Mouse (Mus musculus): ENCODE results near the gene Mcat. TPM values are rescaled to one million over a fixed set of nuclear protein-coding genes. Genes with fewer than 3 reads are reported as not detected.
"Not testable (repeated sequence)": the region's sequence is repeated elsewhere in the genome, so short reads cannot be mapped to it uniquely, and the experiment has no call there.

Gene Mcat
- total RNA-seq, 2 experiments from 2014 or later = 29.3 to 30.5 TPM

DNA sequence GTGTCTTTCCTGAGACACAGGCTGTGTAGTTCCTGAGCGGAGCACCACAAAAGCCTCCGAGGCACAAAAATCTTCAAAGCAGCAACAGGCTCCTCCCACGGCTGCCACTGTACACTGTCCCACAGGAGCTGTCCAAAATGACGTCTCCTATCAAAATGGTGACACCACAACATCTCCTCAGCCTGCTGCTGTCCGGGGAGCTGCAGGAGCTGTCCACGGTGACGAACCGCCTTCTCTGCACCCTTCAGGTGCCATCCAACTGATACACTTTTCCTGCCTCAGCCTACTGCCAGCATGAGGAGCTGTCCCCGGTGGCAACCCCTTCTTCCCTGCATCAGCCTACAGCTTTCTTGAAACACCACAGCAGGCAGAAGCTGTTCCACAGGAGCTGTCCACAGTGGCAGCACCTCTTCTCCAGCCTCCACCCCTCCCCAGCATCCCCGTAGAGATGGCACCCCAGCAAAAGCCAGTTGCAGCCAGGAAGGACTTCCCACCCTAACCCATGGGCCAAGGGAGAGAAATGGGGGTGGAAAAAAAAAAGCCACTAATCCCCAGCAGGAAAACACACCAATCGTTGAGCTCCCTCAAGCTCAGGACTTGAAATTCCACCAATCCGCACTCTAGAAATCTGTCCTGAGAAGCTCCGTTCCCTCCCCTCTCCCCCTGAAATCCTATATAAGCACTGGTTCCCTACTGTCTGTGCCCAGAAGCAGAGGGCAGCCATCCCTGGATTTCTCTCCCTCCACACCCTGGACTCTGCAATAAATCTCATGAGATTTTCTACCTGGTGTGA lies 50.9 kb downstream of the Mcat start:
- DNase-seq (ENCODE audit: low spot score in 2 of 2) = no peak

DNA sequence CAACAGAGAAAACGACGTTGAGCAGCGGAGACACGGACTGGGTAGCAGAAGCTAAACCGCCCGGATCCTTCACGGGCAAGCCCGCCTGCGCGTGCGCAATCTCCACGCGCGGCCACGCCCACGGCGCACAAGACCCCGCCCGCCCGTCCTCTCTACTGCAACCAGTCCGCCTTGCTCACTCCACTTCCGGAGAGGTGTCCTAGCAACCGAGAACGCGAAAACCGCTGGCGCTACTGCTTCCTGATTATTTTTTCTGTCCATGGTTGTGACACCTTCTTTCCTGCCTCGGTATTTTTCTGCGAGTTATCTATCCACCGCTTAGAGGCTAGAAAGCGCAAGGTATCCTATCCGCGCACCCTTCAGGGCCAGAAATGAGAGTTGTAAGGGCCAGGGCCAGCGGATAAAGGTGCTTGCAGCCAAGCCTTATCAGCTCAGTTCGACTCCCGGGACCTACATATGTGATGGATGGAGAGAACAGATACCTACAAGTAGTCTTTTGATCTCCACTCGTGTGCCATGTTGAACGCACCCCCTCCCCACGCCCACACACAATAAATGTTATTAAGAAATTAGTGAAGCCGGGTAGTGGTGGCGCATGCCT lies 52.7 kb downstream of the Mcat start, which contains the start of gene Ttll1:
Gene Ttll1, minus strand, starts transcription at position 89 of the 601 bp plus-strand sequence.
- DNase-seq (ENCODE audit: low spot score in 2 of 2) = peak; percentile 87 to 96

DNA sequence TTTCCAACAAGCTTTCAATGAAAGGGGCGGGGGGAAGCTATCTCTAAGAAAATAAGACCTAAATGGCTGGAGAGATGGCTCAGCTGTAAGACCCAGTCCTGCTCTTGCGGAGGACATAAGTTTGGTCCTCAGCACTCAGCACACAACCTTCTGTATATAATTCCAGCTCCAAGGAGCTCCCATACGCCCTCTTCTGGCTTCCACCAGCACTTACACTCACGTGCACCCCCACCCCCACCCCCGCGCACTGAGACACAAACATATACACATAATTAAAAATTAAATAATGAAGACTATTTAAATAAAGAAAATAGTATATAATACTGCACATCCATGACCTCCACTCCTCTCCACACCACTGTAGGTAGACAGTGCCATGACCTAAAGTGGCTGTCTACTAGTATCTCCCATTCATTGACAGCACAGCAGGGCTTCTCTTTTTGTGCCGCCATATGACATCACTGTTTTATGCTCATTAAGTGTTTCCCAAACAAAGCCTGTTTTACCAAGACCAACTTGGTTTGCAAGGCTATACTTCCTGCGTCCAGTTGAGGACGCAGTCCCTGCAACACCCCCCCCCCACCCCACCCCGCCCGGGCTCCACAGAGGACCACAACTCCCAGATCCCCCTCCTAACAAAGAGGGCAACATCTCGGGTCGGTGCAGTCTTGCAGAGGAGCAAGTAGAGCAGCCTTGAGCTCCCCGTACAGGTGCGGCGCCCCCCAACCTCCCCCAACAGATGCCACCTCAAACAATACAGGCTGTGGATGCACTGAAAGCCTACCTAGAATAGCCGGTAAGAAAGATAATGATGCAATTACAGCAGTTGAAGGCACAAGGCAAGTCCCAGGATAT lies 53.4 kb downstream of the Mcat start:
- DNase-seq (ENCODE audit: low spot score in 2 of 2) = no peak

DNA sequence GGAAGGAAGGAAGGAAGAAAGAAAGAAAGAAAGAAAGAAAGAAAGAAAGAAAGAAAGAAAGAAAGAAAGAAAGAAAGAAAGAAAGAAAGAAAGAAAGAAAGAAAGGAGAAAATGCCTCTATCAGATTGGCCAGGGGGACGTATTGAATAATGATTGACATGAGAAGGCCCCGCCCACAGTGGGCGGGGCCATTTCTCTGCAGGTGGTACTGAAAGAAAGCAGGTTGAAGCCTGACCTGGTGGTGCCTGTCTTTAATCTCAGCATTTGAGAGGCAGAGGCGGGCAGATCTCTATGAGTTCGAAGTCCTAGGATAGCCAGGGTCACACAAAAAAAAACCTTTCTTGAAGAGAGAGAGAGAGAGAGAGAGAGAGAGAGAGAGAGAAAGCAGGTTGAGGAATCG lies 62.1 kb downstream of the Mcat start:
- not testable (repeated sequence) for DNase-seq (ENCODE audit: low spot score in 2 of 2)

DNA sequence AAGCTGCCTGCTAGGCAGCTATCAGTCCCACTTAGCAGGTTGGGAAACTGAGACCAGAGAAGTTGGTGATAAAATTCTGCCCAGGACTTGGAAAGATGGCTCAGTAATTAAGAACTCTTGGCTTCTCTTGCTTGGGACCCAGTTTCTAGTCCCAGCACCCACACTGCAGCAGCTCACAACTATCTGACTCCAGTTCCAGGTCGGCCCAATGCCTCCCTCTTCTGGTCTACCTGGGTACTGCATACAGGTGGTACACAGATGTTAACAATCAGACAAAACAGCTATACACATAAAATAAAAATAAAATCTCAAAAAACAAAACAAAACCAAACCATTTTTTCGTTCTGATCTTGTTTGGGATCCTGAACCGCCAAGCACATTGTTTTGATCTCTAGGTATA lies 63.2 kb downstream of the Mcat start:
- no peak for DNase-seq (ENCODE audit: low spot score in 2 of 2)

DNA sequence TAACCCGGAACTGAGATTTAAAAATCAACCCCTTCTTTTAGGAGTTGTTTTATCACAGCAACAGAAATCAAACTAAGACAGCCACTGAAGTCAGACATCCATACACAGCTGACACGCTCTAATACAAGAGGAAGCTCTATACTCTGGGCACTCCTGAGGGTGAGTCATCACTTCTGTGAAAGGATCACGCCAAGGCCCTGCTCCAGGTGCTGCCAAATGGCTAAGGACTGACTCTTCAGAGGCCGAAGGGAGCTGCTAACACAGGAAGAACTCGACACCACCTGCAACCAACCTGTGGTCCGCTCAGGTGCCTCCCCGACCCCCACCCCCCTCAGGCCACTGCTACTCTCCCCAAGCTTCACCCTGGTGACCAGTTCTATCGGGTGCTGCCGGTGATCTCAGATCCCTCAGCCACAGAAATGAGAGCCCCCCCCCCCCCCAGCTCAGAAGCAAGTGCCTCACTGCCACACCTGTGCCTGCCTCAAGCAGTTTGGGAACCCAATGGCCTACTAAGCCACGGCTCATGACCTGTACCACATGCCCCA lies 64.3 kb downstream of the Mcat start:
- DNase-seq (ENCODE audit: low spot score in 2 of 2) = no peak

DNA sequence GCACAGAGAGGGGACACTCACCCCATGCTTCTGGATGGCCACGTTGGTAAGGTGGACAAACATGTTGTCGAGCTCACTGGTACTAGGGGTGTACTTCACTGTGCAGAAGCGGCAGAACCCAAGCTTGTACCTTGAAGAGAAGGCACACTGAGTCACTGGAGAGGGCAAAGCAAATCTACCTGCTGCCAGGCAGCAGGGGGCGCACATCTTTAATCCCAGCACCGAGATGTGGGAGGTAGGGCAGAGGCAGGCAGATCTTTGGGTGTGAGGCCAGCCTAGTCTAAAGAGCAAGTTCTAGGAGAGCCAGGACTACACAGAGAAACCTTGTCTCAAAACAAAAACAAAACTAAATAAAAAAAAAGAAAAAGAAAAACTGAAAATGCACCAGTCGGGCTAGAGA lies 66.3 kb downstream of the Mcat start:
- DNase-seq (ENCODE audit: low spot score in 2 of 2) = no peak

Small RNA genes within 50 kb of the gene (microRNA-seq; reads per million reads assigned to microRNA genes)
- gene Gm24575 = 0 reads per million in 2 experiments

Other genes starting within 250 kb of the Mcat start
- 10 to 100 TPM; 17.1 to 21.1 TPM for gene Arfgap3, start 213.5 kb downstream of the Mcat start, total RNA-seq (2021)
- 10 to 100 TPM; 50.2 to 55.7 TPM for gene Pacsin2, start 99.2 kb downstream of the Mcat start, total RNA-seq (2021)
- 10 to 100 TPM; 37.8 to 39.2 TPM for gene Ttll1, start 52.9 kb downstream of the Mcat start, total RNA-seq (2021)
- gene Bik, start 36.9 kb downstream of the Mcat start, total RNA-seq (2021) = under 1 TPM in 1 of 2 experiments, not detected in 1; 0.37 TPM
- 1 to 10 TPM; 2.2 to 4.0 TPM for gene Tspo, start 195 bp downstream of the Mcat start, total RNA-seq (2021)
- 10 to 100 TPM; 15.1 TPM for gene Ttll12, start 31.4 kb upstream of the Mcat start, total RNA-seq (2021)
- gene Scube1, start 161.2 kb upstream of the Mcat start, total RNA-seq (2021) = 10 to 100 TPM; 19.2 to 21.7 TPM
- 100 to 1,000 TPM; 127 to 142 TPM for gene Mpped1, start 215.7 kb upstream of the Mcat start, total RNA-seq (2021)